Mouse (Mus musculus): ENCODE measurements around the gene Gapt. TPM values are rescaled to one million over a fixed set of nuclear protein-coding genes. Genes with fewer than 3 reads are reported as not detected.

Gene Gapt
- polyA plus RNA-seq, 2 experiments from 2014 or later = 0.23 TPM; not detected in 1

DNA sequence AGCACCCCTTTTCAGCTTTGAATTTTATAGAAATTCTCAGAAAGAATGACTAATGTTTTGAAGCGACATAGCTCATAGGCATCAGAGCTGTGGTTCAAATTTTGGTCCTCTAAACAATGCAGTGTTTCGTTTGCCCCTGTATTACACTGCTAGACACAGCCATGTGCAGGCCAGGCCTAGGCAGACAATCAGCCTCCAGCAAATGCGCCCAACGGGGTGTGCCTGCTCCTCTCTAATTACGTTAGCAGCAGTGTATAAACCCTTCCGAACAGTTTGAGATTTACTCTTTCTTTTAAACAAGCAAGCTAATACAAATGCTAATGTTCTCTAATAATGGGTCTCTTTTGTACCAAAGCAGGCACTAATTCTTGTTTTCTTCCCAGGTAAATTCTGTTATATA lies 14.4 kb downstream of the Gapt start:
- ATAC-seq = no peak

DNA sequence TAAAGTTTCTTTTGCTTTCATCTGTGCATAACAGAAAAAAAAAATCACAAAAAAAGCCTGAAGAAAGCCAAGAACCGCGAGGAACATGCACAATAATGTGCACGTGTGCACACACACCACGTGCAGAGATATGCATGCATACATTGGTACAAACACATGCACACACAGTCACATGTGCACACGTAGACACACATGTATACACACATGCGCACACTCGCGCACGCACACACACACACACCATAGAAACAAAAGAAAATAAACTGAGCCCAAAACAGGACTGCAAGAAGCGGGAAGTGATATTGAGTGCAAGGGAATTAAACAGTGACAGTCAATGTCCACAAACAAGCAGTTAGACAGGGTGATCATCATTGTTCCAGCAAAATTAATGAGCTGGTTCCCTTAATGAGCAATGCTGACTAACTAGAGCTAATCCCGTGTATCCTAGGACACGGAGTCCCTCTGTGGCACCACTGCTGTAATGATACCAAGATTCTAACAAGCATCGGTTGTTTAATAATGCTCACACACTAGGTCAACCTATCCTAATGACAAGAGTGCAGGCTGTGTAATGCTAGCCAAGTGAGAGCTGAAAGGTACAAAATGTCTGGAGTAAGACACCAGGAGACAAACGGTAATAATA lies 23.9 kb downstream of the Gapt start:
- ATAC-seq = no peak

DNA sequence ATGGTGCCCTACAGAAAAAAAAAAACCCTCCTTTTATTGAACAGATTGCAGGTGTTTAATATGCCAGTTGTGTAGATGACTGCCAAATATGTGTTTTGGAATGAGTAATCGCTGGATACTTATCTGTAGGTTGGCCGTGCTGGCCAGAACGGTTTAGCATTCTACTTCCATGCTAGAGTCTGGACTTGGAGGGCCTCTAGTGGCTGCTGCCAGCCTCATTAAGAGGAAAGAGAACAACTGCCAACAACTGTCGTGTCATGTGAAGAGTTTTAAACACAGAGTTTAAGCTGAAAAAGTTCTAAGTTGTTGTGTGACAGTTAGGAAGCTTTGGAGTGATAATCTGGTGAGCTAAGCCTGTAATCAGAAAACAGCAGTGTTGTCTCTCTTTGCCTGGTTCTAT lies 38.3 kb downstream of the Gapt start:
- ATAC-seq = no peak

DNA sequence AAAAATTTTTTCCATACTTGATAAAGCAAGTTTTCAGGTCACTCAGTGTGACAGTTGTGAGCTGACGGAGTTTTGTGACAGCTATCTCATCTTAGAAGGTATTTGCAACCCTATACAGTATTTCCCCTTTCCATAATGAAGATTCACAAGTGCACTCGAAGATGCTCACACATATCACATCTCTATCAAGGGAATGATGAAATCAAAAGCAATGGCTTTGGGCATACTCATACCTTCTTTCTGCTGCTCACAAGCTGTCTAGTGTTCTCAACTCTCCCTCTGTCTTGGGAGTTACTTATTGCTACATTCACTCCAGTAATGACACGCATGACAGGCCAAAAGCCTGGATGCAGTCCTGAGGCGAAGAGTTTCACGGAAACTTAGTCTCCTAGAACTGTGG lies 49.8 kb downstream of the Gapt start:
- ATAC-seq = no peak

Other genes with a start within 250 kb of the Gapt start
- not detected for gene Rab3c, start 76.2 kb downstream of the Gapt start, polyA plus RNA-seq (2017; shearing (Covaris generic))
- 1 to 10 TPM; 2.0 to 2.4 TPM for gene Plk2, start 37.8 kb upstream of the Gapt start, polyA plus RNA-seq (2017; shearing (Covaris generic))

Measured in activated CD4-positive, CD25-positive, alpha-beta regulatory T cell, adult 4 months (primary cell).